Mouse (Mus musculus): Measurements from ENCODE around the gene Glb1l. TPM values are rescaled to one million over a fixed set of nuclear protein-coding genes. Genes with fewer than 3 reads are reported as not detected.

The Glb1l gene
- polyA plus RNA-seq (2012) = 0.45 and 0.86 TPM in 2 replicates

DNA sequence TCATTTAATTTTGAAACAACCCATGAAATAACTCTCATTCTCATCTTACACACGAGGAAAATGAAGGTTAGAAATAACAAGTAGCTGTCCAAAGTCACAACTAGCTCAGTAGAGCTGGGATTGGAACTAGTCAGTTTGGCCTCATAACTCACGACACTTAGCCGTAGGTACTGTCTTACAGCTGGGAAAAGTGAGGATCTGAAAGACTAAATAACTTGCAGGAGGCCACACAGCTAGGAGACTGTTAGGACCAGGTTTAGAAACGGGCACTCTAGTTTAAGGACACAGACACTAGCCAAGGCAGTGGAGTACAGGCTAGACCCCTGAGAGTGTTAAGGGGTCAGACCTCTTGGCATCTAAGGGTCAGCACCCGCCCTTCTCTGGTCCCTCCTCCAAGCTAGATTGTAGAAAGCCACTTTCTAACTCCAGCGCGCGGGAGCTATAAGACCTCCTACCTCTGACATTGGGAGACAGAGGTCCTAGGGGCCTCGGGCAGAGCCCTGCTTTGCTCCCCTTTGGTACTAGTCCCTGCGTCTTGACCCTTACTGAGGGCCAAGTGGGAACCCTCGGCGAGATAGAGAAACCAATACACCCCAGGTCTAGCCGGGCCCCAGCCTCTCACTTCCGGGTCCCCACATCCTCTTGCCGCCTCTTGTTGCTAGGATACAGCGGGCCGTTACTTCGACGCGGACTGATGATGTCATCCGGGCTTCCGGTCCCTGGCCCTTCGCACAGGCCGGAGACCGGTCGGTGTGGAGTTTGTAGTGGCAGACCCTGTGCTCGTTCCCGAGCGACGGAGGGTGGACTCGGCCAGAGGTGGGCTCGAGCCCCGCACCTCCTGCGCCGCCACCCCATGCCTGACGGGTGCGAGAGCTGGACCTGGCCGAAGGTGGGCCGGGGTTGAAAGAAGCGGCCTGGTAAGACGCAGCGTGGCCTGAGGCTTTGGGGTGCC is at the start of gene Glb1l, which contains the start of gene Stk16:
Glb1l (minus strand) TSS at position 678 of the 952 bp plus-strand sequence.
Stk16 (plus strand) TSS at position 703 of the 952 bp plus-strand sequence.
- TF ChIP-seq GATA1 (IDR thresholded peaks at IDR 0.05; ENCODE audit: low read length) = no peak

DNA sequence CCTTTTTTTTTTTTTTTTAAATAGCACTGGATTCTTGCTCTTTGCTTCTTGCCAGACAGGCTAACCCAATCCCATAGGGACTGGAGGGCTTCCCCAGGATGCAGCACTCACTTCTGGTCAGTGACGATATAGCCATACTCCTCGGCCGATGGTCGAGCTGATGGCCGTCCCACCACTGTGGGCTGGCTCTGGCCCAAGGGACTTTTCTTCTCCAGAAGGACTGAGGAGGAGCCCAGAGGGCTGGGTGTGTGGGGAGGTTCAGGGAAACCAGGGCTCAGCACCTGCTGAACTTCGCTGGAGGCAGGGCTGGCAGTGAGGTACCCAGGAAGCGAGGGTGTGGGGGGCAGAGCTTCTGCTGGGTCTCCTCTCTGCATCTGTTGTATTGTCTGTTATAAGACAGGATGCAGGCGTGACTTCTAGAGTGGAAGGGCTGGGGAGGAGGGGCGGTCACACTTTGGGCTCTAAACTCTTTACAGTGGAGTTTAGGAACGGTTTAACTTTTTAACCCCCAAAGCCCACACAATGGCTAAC is 45.0 kb upstream of the Glb1l start:
- no peak for TF ChIP-seq GATA1 (IDR thresholded peaks at IDR 0.05; ENCODE audit: low read length)

GRCm38 (mm10) chr1:75254625-75255013 is 44.0 kb upstream of the Glb1l start:
- no peak for TF ChIP-seq GATA1 (IDR thresholded peaks at IDR 0.05; ENCODE audit: low read length)

DNA sequence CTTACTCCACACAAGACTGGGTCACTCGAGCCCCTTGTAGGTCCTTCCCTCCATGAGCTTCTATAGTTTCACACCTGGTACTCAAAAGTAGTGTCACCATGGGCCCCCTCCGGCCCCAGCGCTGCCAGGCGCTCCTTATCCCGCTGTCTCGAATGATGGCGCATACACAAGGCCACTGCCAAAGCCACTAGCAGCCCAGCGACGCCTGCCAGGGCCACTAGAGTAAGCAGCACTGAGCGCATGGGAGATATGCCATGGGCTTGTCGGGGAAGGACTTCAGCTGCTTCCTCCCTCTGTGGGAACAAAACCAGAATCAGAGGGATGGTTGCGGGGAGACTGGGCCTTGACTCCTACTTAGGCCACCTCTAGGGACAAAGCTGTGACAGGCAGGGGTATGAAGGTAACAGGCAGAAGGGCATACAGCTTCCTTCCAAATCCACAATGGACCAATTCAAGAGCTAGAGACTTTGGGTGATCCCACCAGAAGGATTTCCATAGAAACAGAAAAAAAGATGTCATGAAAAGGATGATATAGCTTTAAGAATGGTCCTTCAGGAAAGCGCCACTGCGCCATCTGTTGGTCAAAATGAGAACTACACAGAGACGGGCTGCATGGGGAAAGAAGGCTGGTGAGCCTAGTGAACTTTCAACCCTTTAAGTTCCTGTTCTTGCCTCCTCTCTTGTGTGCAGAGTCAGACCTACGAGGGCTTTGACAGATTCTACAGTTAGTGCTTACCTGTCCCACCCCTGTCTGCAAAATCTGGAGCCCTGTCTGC is 43.4 kb upstream of the Glb1l start:
- no peak for TF ChIP-seq GATA1 (IDR thresholded peaks at IDR 0.05; ENCODE audit: low read length)

- TF ChIP-seq GATA1 (IDR thresholded peaks at IDR 0.05; ENCODE audit: low read length) = no peak
These were observed 42.4 kb upstream of the Glb1l start for GRCm38 (mm10) chr1:75253029-75253428.

- TF ChIP-seq GATA1 (IDR thresholded peaks at IDR 0.05; ENCODE audit: low read length) = no peak
These were observed 41.7 kb upstream of the Glb1l start for GRCm38 (mm10) chr1:75252308-75252707.

- no peak for TF ChIP-seq GATA1 (IDR thresholded peaks at IDR 0.05; ENCODE audit: low read length)
These were observed 40.7 kb upstream of the Glb1l start for GRCm38 (mm10) chr1:75251112-75251970.

DNA sequence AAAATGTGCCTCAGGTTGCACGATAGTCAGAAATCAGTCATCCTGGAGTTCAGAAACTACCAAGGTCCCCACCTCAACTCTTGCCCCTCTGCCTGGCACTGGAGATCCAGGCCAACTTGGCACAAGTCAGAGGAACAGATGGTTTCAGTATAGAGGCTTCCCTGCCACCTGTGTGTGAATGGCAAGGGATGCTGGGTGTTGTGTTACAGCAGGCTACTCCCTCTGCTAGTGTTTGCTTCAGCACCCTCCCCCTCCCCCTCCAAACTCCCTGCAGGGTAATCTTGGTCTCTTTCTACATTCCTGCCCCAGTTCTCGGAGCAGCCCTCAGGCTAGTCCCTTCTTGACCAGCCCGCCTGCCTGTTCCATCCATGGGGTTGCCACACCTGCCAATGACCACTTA is 39.9 kb upstream of the Glb1l start:
- TF ChIP-seq GATA1 (IDR thresholded peaks at IDR 0.05; ENCODE audit: low read length) = no peak

DNA sequence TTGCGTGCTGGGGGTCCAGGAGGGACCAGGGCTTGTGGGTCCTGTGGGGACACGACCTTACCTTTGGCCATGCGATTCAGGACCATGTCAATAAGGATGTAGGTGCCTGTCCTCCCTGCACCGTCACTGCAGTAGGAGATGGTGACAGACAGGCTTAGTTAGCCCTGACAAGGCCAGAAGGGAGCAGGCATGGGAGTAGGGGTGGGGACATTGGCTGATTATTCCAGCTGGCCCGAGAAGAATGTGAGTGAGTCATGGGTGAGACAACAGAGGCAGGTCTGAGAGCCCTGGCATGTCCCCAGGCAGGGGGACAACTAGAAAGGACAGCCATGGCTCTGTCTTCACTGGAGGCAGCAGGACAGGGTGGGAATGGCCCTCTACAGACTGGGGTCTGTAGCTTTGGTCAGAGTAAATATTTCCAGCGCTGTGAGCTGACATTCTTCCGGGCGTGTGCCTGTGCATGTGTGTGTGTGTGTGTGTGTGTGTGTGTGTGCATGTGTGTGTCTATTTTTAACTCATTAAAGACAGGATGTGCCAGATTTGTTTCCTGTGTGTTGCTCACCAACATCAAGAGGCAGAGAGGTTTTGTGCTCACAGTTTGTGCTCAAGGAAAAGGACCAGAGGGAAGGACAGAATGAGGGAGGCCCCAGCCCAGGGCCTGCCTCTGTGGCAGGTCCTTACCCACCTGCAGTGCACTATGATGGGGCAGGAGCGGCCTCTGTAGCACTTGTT is 37.6 kb upstream of the Glb1l start:
- TF ChIP-seq GATA1 (IDR thresholded peaks at IDR 0.05; ENCODE audit: low read length) = no peak

GRCm38 (mm10) chr1:75247071-75247930 is 36.7 kb upstream of the Glb1l start:
- no peak for TF ChIP-seq GATA1 (IDR thresholded peaks at IDR 0.05; ENCODE audit: low read length)

- no peak for TF ChIP-seq GATA1 (IDR thresholded peaks at IDR 0.05; ENCODE audit: low read length)
These were observed 34.2 kb upstream of the Glb1l start for GRCm38 (mm10) chr1:75244836-75245235.

DNA sequence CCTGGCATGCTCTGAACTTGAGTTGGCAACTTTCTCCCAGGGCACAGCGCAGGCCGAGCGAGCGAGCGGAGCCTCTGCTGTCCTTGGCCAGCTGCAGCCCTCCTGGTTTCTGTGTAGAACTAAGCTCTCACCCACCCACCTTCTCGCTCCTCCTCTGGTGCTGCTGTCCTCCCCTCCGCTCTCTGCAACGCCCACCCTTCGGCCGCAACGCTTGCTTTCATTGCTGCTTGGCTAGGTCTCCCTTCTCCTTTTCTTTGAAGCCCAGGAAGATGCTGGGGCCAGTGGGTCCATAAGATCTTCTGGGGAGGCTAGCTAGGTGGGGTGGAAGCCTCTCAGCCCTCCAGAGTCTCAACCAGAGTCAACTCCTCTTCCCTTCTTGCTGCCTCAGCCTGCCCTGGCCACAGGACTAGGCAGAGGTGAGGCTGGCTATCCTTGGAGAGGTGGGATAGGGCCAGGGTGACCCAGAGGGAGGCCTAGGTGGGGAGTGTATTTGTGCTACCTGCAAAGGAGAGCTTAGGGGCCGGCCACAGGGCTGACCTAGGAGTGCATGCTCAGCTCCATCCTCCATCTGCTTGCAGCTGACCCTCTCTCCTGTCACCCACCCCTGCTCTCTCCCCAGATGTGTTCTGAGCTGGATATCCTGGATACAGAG is 33.7 kb upstream of the Glb1l start:
- no peak for TF ChIP-seq GATA1 (IDR thresholded peaks at IDR 0.05; ENCODE audit: low read length)

DNA sequence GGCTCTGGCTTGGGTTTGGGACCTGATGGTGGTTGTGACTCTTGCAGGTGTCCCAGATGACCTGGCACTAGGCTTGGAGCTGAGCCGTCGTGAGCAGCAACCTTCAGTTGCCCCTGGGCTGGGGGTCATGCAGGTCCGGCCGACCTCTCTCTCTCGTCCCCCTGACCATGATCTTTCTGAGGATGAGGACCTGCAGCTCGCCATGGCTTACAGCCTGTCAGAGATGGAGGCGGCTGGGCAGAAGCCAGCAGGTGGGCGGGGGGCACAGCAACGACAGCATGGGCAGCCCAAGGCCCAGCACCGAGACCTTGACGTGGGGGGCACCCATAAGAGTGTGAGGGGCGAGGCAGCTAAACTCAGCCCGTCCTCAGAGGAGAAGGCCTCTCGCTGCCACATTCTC is 32.8 kb upstream of the Glb1l start:
- TF ChIP-seq GATA1 (IDR thresholded peaks at IDR 0.05; ENCODE audit: low read length) = no peak
